ENCODE assay signal across 11 mouse cellular contexts in genomic region chr1:155030908-155031307, GRCm38 (mm10).
DNase-seq lines count a peak whose midpoint lies in the region; ATAC-seq and TF ChIP-seq lines count a peak whose summit lies in the region.
"Had no signal": no experiment of that assay in that cellular context is flagged by ENCODE, and none has a peak within 500 bp of the region (broad histone marks: within the 10 kb centered on the region; RNA-seq: fewer than 3 reads in every experiment).

No protein-coding gene starts in this region.

- 16% methylated on average over 9 of the region's 9 CpGs for WGBS in heart, embryonic 15.5 days
- 55% methylated on average over 9 of the region's 9 CpGs for WGBS in thymus, adult 2 months
- 12% methylated on average over 9 of the region's 9 CpGs for WGBS in embryonic facial prominence, embryonic 14.5 days

- H3K9me3 ChIP-seq in heart, embryonic 15.5 days (replicated peaks): no peaks in the 10 kb centered on the region
- no peaks in the 10 kb centered on the region for H3K9me3 ChIP-seq in embryonic facial prominence, embryonic 14.5 days (ENCODE audit: control insufficient read depth, low read length)
- H3K9me3 ChIP-seq: hindbrain, embryonic 13.5 days; midbrain, embryonic 13.5 days had no signal

- H3K36me3 ChIP-seq in heart, embryonic 15.5 days: no peaks in the 10 kb centered on the region
- no peaks in the 10 kb centered on the region for H3K36me3 ChIP-seq in thymus, adult 2 months (ENCODE audit: control insufficient read depth, insufficient read depth, low read length)
- H3K36me3 ChIP-seq in embryonic facial prominence, embryonic 14.5 days (ENCODE audit: control insufficient read depth, insufficient read depth, low read length): no peaks in the 10 kb centered on the region
- H3K36me3 ChIP-seq: hindbrain, embryonic 13.5 days; limb, embryonic 12.5 days; midbrain, embryonic 13.5 days had no signal

- H3K4me1 ChIP-seq in heart, embryonic 15.5 days (replicated peaks): peaks cover 30% of the 10 kb centered on the region
- peaks cover 32% of the 10 kb centered on the region for H3K4me1 ChIP-seq in thymus, adult 2 months (replicated peaks; ENCODE audit: control insufficient read depth, insufficient read depth, low read length)
- H3K4me1 ChIP-seq in embryonic facial prominence, embryonic 14.5 days (ENCODE audit: control insufficient read depth, insufficient read depth, low read length): peaks cover 10% of the 10 kb centered on the region; the same call in 1 of the 2 replicates

- no peak for DNase-seq in heart, adult 18-20 months
- DNase-seq in thymus, adult 2 months: peak; percentile 23
- DNase-seq in thymus, postnatal 25 days: no peak
- DNase-seq in embryonic facial prominence, embryonic 14.5 days (ENCODE audit: low spot score): peak; percentile 67
- no peak for DNase-seq in adrenal gland, postnatal 36 days
- no peak for DNase-seq in layer of hippocampus, adult 9-10 months (ENCODE audit: low spot score)

- no peak for TF ChIP-seq POLR2A in thymus, adult 2 months (IDR thresholded peaks at IDR 0.05; ENCODE audit: control insufficient read depth, extremely low read depth, insufficient read depth, low read length, poor library complexity)

- no peak overlapping the region for H3K4me2 ChIP-seq in heart, embryonic 15.5 days
- H3K4me2 ChIP-seq in embryonic facial prominence, embryonic 14.5 days (ENCODE audit: low read depth, low read length): no peak overlapping the region
- H3K4me2 ChIP-seq: hindbrain, embryonic 13.5 days; limb, embryonic 12.5 days; midbrain, embryonic 13.5 days had no signal

- no peaks in the 10 kb centered on the region for H3K27me3 ChIP-seq in heart, embryonic 15.5 days
- H3K27me3 ChIP-seq in thymus, adult 2 months (ENCODE audit: control insufficient read depth, insufficient read depth, low read length): no peaks in the 10 kb centered on the region
- H3K27me3 ChIP-seq in embryonic facial prominence, embryonic 14.5 days (replicated peaks; ENCODE audit: control insufficient read depth, insufficient read depth, low read length): no peaks in the 10 kb centered on the region

- H3K9ac ChIP-seq in heart, embryonic 15.5 days: no peak overlapping the region
- H3K9ac ChIP-seq in embryonic facial prominence, embryonic 14.5 days (ENCODE audit: low read depth, low read length): no peak overlapping the region
- H3K9ac ChIP-seq: hindbrain, embryonic 13.5 days; limb, embryonic 12.5 days; midbrain, embryonic 13.5 days had no signal

- no peak overlapping the region for H3K27ac ChIP-seq in heart, embryonic 15.5 days
- H3K27ac ChIP-seq in thymus, adult 2 months (ENCODE audit: control insufficient read depth, insufficient read depth, low read length): no peak overlapping the region
- H3K27ac ChIP-seq in embryonic facial prominence, embryonic 14.5 days (replicated peaks; ENCODE audit: low read depth, low read length): no peak overlapping the region
- H3K27ac ChIP-seq: hindbrain, embryonic 13.5 days; midbrain, embryonic 13.5 days had no signal

- H3K4me3 ChIP-seq in heart, embryonic 15.5 days: no peak overlapping the region
- no peak overlapping the region for H3K4me3 ChIP-seq in thymus, adult 2 months (ENCODE audit: control insufficient read depth, insufficient read depth, low read length)
- H3K4me3 ChIP-seq in embryonic facial prominence, embryonic 14.5 days (ENCODE audit: low read depth, low read length): no peak overlapping the region
- H3K4me3 ChIP-seq: hindbrain, embryonic 13.5 days; limb, embryonic 12.5 days; midbrain, embryonic 13.5 days had no signal

- ATAC-seq in heart, embryonic 15.5 days (replicated peaks; ENCODE audit: insufficient number of reproducible peaks, insufficient read depth, low FRiP score, low read depth): peak; percentile 40; the same call in 1 of the 2 replicates
- ATAC-seq in embryonic facial prominence, embryonic 14.5 days (ENCODE audit: low read depth): peak; percentile 62
- peak; percentile 67 for ATAC-seq in megakaryocyte progenitor cell, adult 5-6 weeks (replicated peaks; ENCODE audit: poor library complexity)
- ATAC-seq: midbrain, embryonic 13.5 days had no signal

- TF ChIP-seq CTCF in thymus, adult 2 months (IDR thresholded peaks at IDR 0.05; ENCODE audit: borderline replicate concordance, control insufficient read depth, extremely low read depth, insufficient read depth, low read length, poor library complexity): no peak

Comparison
In these comparisons a context has a peak if more than half of its experiments do, and no peak if none do; other contexts are left out.
1. DNase-seq: peak in thymus, adult 2 months (single experiment) and embryonic facial prominence, embryonic 14.5 days (single experiment); none in heart, adult 18-20 months (0 of 2), thymus, postnatal 25 days (single experiment), adrenal gland, postnatal 36 days (0 of 2) and layer of hippocampus, adult 9-10 months (single experiment).
2. Peak in every context shown above with its lines, with median percentiles within 50 percentile points of each other: ATAC-seq.